Mouse (Mus musculus) myocyte (in vitro differentiated cells): ENCODE data around the gene Nup107. TPM values are rescaled to one million over a fixed set of nuclear protein-coding genes. Genes with fewer than 3 reads are reported as not detected.
A peak's percentile ranks its signal among the peaks of the same experiment; 100 is the strongest.

Experiments used
- H3K27me3 ChIP-seq: one replicate; pipeline ENCODE4 v1.6.1; 2011; ENCODE audit not compliant: control insufficient read depth, insufficient read depth, insufficient read length
- H3K36me3 ChIP-seq: one replicate; pipeline ENCODE4 v1.6.1; 2011; ENCODE audit not compliant: control insufficient read depth, insufficient read depth
- H3K4me2 ChIP-seq: one replicate; pipeline ENCODE4 v1.6.1; 2011; ENCODE audit warnings: low read depth, control low read depth
- H3K4me3 ChIP-seq: one replicate; pipeline ENCODE4 v1.5.1; 2011; ENCODE audit warnings: mild to moderate bottlenecking, control low read depth, moderate library complexity
- H3K79me2 ChIP-seq: one replicate; pipeline ENCODE4 v1.6.1; 2011; ENCODE audit not compliant: control insufficient read depth, insufficient read depth
- H3ac ChIP-seq: one replicate; pipeline ENCODE4 v1.6.1; 2011; ENCODE audit not compliant: control insufficient read depth, insufficient read length
- CEBPB ChIP-seq: IDR thresholded peaks from 2 replicates; pipeline ENCODE4 v1.6.1; 2011; ENCODE audit warnings: mild to moderate bottlenecking, moderate library complexity; ENCODE audit not compliant: poor library complexity, insufficient read depth, severe bottlenecking
- E2F4 ChIP-seq: IDR thresholded peaks from one replicate; pipeline ENCODE4 v1.6.1; 2011; ENCODE audit warnings: mild to moderate bottlenecking, control low read depth, moderate library complexity; ENCODE audit not compliant: insufficient read depth
- MAX ChIP-seq: IDR thresholded peaks from one replicate; pipeline ENCODE4 v1.6.1; 2011; ENCODE audit warnings: low read depth, mild to moderate bottlenecking, control low read depth
- MYOD1 ChIP-seq, 3 experiments: IDR thresholded peaks; one replicate each; pipeline ENCODE4 v1.6.1; 2011; ENCODE audit warnings: control low read depth in 2 of 3, low read depth in 2 of 3, mild to moderate bottlenecking in 2 of 3, moderate library complexity in 1 of 3; ENCODE audit not compliant: insufficient read length in 2 of 3, control insufficient read depth in 1 of 3
- MYOG ChIP-seq, 3 experiments: IDR thresholded peaks; one replicate each; pipeline ENCODE4 v1.6.1; 2011; ENCODE audit warnings: control low read depth in 2 of 3, low read depth in 2 of 3, mild to moderate bottlenecking in 2 of 3; ENCODE audit not compliant: insufficient read length in 2 of 3, control insufficient read depth in 1 of 3, insufficient read depth in 1 of 3
- POLR2A ChIP-seq: IDR thresholded peaks from one replicate; pipeline ENCODE4 v1.6.1; 2011; ENCODE audit warnings: low read depth, mild to moderate bottlenecking, control low read depth, moderate library complexity; ENCODE audit not compliant: insufficient read length
- POLR2AphosphoS2 ChIP-seq: IDR thresholded peaks from one replicate; pipeline ENCODE4 v1.6.1; 2011; ENCODE audit warnings: low read depth, control low read depth; ENCODE audit not compliant: insufficient read length
- REST ChIP-seq: IDR thresholded peaks from one replicate; pipeline ENCODE4 v1.6.1; 2011; ENCODE audit warnings: mild to moderate bottlenecking, control low read depth, moderate library complexity; ENCODE audit not compliant: insufficient read depth, insufficient read length
- SRF ChIP-seq: IDR thresholded peaks from one replicate; pipeline ENCODE4 v1.6.1; 2011; ENCODE audit warnings: low read depth; ENCODE audit not compliant: control insufficient read depth, insufficient read length
- TCF12 ChIP-seq: IDR thresholded peaks from one replicate; pipeline ENCODE4 v1.6.1; 2011; ENCODE audit warnings: mild to moderate bottlenecking, control low read depth; ENCODE audit not compliant: poor library complexity, insufficient read depth, severe bottlenecking
- TCF3 ChIP-seq: IDR thresholded peaks from one replicate; pipeline ENCODE4 v1.6.1; 2011; ENCODE audit warnings: low read depth, control low read depth; ENCODE audit not compliant: insufficient read length
- USF1 ChIP-seq: IDR thresholded peaks from one replicate; pipeline ENCODE4 v1.6.1; 2011; ENCODE audit warnings: low read depth, mild to moderate bottlenecking, control low read depth, moderate library complexity
- polyA plus RNA-seq: library from polyadenylated mRNA; unstranded; fragments of >200 nt; fragmentation: generic; extraction: Trizol; gene quantifications from one replicate; pipeline ENCODE4 v1.2.1, GENCODE M21; 2012; ENCODE audit warnings: missing spikeins

Nup107 gene
- polyA plus RNA-seq, 1 experiment: 16.8 TPM

DNA sequence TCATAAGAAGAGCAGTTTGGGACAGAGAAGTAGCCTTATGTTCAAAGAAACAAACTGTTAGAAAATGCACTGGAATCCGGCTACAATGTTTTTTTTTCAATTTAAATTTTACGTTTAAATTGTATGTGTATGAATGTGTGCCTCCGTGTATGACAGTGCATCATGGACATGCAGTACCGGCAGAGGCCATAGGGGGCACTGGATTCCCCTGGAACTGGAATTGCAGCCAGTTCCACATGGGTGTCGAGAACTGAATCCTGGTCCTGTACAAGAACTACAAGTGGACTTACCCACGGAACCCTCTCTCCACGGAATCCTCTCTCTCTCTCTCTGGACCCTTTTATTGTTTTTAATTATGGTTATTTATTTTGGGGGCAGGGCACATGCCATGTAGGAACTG is 3.7 kb upstream of the Nup107 start:
- H3K4me2 ChIP-seq: no peak overlapping the region
- peaks cover 8% of the 10 kb centered on the region for H3K79me2 ChIP-seq
- H3K27me3 ChIP-seq: no peaks in the 10 kb centered on the region
- no peaks in the 10 kb centered on the region for H3K36me3 ChIP-seq
- no peak overlapping the region for H3K4me3 ChIP-seq
- TF ChIP-seq CEBPB (no peak), MYOD1 (IDR thresholded peaks at IDR 0.05; ENCODE audit: control insufficient read depth in 1 of 3, insufficient read length in 2 of 3, low read depth in 2 of 3) (no peak), TCF3 (no peak), USF1 (no peak), SRF (no peak), POLR2A (no peak), TCF12 (no peak), MYOG (IDR thresholded peaks at IDR 0.05; ENCODE audit: control insufficient read depth in 1 of 3, insufficient read depth in 1 of 3, insufficient read length in 2 of 3, low read depth in 2 of 3) (no peak)
- no peak overlapping the region for H3ac ChIP-seq

DNA sequence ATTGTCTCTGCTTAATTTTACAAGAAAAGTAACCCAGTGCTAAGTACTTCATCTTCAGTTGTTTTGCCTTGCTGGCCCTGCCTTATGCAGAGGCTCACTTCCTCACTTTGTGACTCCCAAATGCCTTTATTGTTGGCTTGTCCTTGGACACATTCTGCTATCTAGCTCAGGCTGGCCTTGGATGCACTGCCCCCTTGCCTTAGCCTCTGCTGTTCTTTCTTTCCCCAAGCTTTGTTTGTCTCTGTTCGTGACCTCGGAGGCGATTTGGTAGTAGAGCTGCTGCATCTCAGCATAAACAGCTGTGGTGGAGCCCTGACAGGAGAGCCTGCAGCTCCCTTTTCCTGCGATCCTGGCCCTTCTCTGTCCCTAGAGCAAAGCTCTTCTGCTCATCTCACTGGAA is 2.7 kb upstream of the Nup107 start:
- no peaks in the 10 kb centered on the region for H3K36me3 ChIP-seq
- H3ac ChIP-seq: no peak overlapping the region
- H3K79me2 ChIP-seq: peaks cover 18% of the 10 kb centered on the region
- H3K4me2 ChIP-seq: no peak overlapping the region
- H3K4me3 ChIP-seq: no peak overlapping the region
- no peaks in the 10 kb centered on the region for H3K27me3 ChIP-seq
- TF ChIP-seq POLR2AphosphoS2 (no peak), POLR2A (no peak), REST (no peak), CEBPB (no peak), E2F4 (no peak), MYOG (IDR thresholded peaks at IDR 0.05; ENCODE audit: control insufficient read depth in 1 of 3, insufficient read depth in 1 of 3, insufficient read length in 2 of 3, low read depth in 2 of 3) (no peak), TCF3 (no peak)

DNA sequence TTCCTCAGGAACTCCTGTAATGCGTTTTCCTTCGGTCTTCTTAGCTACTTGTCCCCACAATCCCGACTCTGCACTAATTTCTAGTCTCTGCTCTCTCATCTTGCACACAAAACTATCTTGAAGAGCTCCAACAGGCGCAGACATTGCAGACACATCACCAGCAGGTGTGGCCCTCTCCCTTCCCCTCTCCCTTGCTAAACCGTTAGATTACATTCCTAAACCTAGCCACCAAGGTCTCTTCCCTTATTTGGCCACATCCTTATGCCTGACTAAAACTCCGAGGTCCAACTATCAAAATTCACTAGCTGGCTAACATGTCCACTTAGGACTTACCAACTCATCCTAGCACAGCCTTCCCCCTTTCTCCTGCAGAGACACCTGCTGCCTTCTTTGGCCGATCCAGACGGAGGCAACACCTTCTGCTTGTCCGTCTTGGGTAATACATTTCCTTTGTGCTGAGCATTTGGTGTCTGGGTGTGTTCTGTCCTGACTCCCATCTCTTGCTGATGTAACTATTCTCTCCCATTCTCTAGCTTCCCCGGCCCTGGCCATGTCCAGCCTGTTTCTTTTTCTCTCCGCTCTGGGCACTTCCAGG is 1.0 kb upstream of the Nup107 start:
- TF ChIP-seq CEBPB (no peak), SRF (peak; percentile 58), TCF12 (no peak), POLR2AphosphoS2 (no peak), MAX (no peak)
- peak overlapping the region; percentile 62 for H3K4me3 ChIP-seq
- peak overlapping the region; percentile 96 for H3K4me2 ChIP-seq
- H3ac ChIP-seq: no peak overlapping the region
- H3K79me2 ChIP-seq: peaks cover 30% of the 10 kb centered on the region
- no peaks in the 10 kb centered on the region for H3K36me3 ChIP-seq
- H3K27me3 ChIP-seq: no peaks in the 10 kb centered on the region

DNA sequence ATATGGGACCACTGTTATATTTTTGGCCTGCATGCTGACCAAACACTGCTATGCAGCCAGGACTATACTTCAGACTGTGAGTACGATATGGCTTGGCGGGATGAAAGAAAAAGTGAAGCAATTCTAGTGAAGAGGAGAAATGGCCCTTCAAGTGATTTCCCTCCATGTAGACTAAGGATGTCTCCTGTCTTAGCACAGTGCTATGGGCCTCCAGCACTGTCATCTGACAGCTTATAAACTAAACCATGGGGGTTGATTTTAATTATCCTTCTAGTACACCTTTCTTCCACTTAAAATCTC is 1.4 kb downstream of the Nup107 start:
- Histone ChIP-seq H3K4me2 (peak overlapping the region; percentile 82), H3K79me2 (peaks cover 30% of the 10 kb centered on the region), H3K36me3 (peaks cover 3% of the 10 kb centered on the region), H3K27me3 (no peaks in the 10 kb centered on the region), H3K4me3 (peak overlapping the region; percentile 62), H3ac (no peak overlapping the region)
- no peak for TF ChIP-seq E2F4
- no peak for TF ChIP-seq REST
- no peak for TF ChIP-seq USF1
- TF ChIP-seq MYOG (IDR thresholded peaks at IDR 0.05; ENCODE audit: control insufficient read depth in 1 of 3, insufficient read depth in 1 of 3, insufficient read length in 2 of 3, low read depth in 2 of 3): no peak
- no peak for TF ChIP-seq TCF3
- no peak for TF ChIP-seq CEBPB
- no peak for TF ChIP-seq MYOD1 (IDR thresholded peaks at IDR 0.05; ENCODE audit: control insufficient read depth in 1 of 3, insufficient read length in 2 of 3, low read depth in 2 of 3)
- no peak for TF ChIP-seq TCF12
- no peak for TF ChIP-seq POLR2A
- TF ChIP-seq POLR2AphosphoS2: no peak
- no peak for TF ChIP-seq SRF
- TF ChIP-seq MAX: no peak

DNA sequence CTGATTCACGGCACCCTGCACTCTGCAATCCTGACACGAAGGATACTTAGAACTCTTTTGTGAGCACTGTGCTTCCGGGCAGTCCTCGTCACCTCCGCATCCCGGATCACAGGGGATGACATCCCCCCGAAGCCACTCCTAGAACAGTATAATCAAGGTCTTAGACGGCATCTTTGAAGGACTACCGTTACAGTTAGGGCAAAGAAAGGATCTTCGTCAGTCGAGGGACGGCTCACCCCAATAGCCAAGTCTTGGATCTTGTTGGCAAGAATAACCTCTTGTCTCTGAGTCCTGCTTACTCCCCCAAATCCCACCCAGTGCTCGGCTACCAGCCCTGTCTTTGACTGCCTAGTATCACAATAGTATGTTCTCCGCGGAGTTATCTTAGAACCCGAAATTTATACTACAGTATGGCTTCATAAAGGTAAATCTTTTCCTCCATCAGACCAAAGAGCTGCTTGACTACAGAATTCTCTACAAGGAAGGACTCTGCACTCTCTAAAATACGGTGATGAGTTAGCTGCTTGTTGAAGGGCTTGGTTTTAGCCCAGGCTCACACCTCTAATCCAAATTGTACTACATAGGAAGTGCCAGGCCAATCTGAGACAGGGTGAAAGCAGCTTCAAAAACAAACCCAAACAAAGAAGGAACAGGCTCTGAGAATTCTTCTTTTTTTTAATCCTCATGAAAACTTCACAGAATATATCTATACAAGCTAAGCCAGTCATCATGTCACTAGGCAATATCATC is 1.9 kb downstream of the Nup107 start:
- Histone ChIP-seq H3K4me2 (peak overlapping the region; percentile 82), H3K79me2 (peaks cover 30% of the 10 kb centered on the region), H3ac (no peak overlapping the region), H3K36me3 (peaks cover 4% of the 10 kb centered on the region), H3K27me3 (no peaks in the 10 kb centered on the region), H3K4me3 (no peak overlapping the region)
- TF ChIP-seq CEBPB (no peak), MYOD1 (IDR thresholded peaks at IDR 0.05; ENCODE audit: control insufficient read depth in 1 of 3, insufficient read length in 2 of 3, low read depth in 2 of 3) (no peak), POLR2A (no peak), SRF (no peak), TCF12 (no peak), POLR2AphosphoS2 (no peak), REST (no peak), E2F4 (no peak), TCF3 (no peak), MAX (no peak), MYOG (IDR thresholded peaks at IDR 0.05; ENCODE audit: control insufficient read depth in 1 of 3, insufficient read depth in 1 of 3, insufficient read length in 2 of 3, low read depth in 2 of 3) (no peak), USF1 (no peak)
